Mouse (Mus musculus) megakaryocyte, embryonic 14.5 days (primary cell): ENCODE measurements around the gene Nxnl1. TPM values are rescaled to one million over a fixed set of nuclear protein-coding genes. Genes with fewer than 3 reads are reported as not detected.
A peak's percentile ranks its signal among the peaks of the same experiment; 100 is the strongest.

Experiments
- H3K27me3 ChIP-seq: replicated peaks from 2 replicates; pipeline ENCODE3; 2012; ENCODE audit warnings: inconsistent platforms
- H3K36me3 ChIP-seq: replicated peaks from 2 replicates; pipeline ENCODE3; 2012; ENCODE audit warnings: low read length, inconsistent platforms, mixed read lengths
- H3K4me1 ChIP-seq: 2 replicates; pipeline ENCODE4 v1.6.1; 2012; ENCODE audit warnings: inconsistent platforms
- H3K4me3 ChIP-seq: replicated peaks from 2 replicates; pipeline ENCODE3; 2012; ENCODE audit warnings: moderate library complexity, mild to moderate bottlenecking, inconsistent platforms
- H3K9me3 ChIP-seq: 2 replicates; pipeline ENCODE4 v1.6.1; 2012; ENCODE audit warnings: inconsistent platforms
- FLI1 ChIP-seq: IDR thresholded peaks from 2 replicates; pipeline ENCODE4 v1.6.1; 2012; ENCODE audit warnings: low read length, inconsistent platforms, mixed read lengths
- GATA1 ChIP-seq: IDR thresholded peaks from 3 replicates; pipeline ENCODE4 v1.6.1; 2012; ENCODE audit warnings: mixed read lengths, low read length, inconsistent platforms, borderline replicate concordance
- polyA plus RNA-seq: library from polyadenylated mRNA; stranded (reverse); fragments of >175 nt; gene quantifications from 2 replicates; pipeline ENCODE4 v1.2.3, GENCODE M21; 2012; ENCODE audit warnings: low replicate concordance; ENCODE audit not compliant: insufficient read depth

The Nxnl1 gene
- polyA plus RNA-seq, 1 experiment: not detected

- H3K36me3 ChIP-seq: no peaks in the 10 kb centered on the region
- TF ChIP-seq GATA1 (no peak), FLI1 (no peak)
- H3K4me3 ChIP-seq: peak overlapping the region; percentile 93
- peaks cover 55% of the 10 kb centered on the region for H3K27me3 ChIP-seq
- H3K9me3 ChIP-seq: peaks cover 3% of the 10 kb centered on the region; the same call in 1 of the 2 replicates
- peaks cover 50% of the 10 kb centered on the region for H3K4me1 ChIP-seq
Measured at GRCm38 (mm10) chr8:71569366-71570290, 3.2 kb upstream of the Nxnl1 start.

- H3K4me1 ChIP-seq: peaks cover 45% of the 10 kb centered on the region
- H3K27me3 ChIP-seq: peaks cover 61% of the 10 kb centered on the region
- H3K4me3 ChIP-seq: no peak overlapping the region
- peaks cover 9% of the 10 kb centered on the region for H3K9me3 ChIP-seq
- H3K36me3 ChIP-seq: peaks cover 2% of the 10 kb centered on the region
- TF ChIP-seq GATA1 (no peak), FLI1 (no peak)
Measured at GRCm38 (mm10) chr8:71568941-71569340, 2.5 kb upstream of the Nxnl1 start.

GRCm38 (mm10) chr8:71568387-71568937 is 2.1 kb upstream of the Nxnl1 start, which contains the start of gene Slc27a1:
TSS of gene Slc27a1 (plus strand) at chr8:71568882.
- Histone ChIP-seq H3K4me1 (peaks cover 45% of the 10 kb centered on the region), H3K4me3 (peak within 1 kb of the TSS; percentile 93), H3K9me3 (peaks cover 10% of the 10 kb centered on the region), H3K27me3 (peaks cover 62% of the 10 kb centered on the region), H3K36me3 (peaks cover 2% of the 10 kb centered on the region)
- TF ChIP-seq FLI1 (no peak), GATA1 (no peak)

GRCm38 (mm10) chr8:71567587-71567986 is 1.2 kb upstream of the Nxnl1 start:
- H3K36me3 ChIP-seq: peaks cover 2% of the 10 kb centered on the region
- H3K4me1 ChIP-seq: peaks cover 52% of the 10 kb centered on the region
- H3K9me3 ChIP-seq: peaks cover 10% of the 10 kb centered on the region
- H3K27me3 ChIP-seq: peaks cover 63% of the 10 kb centered on the region
- no peak overlapping the region for H3K4me3 ChIP-seq
- TF ChIP-seq GATA1 (no peak), FLI1 (no peak)

GRCm38 (mm10) chr8:71563992-71564391 is 2.4 kb downstream of the Nxnl1 start:
- peaks cover 43% of the 10 kb centered on the region for H3K27me3 ChIP-seq

GRCm38 (mm10) chr8:71562751-71563150 is 3.6 kb downstream of the Nxnl1 start:
- H3K27me3 ChIP-seq: peaks cover 46% of the 10 kb centered on the region

More at GRCm38 (mm10) chr8:71563992-71564391, 2.4 kb downstream of the Nxnl1 start:
- peaks cover 2% of the 10 kb centered on the region for H3K36me3 ChIP-seq
- peaks cover 10% of the 10 kb centered on the region for H3K9me3 ChIP-seq
- H3K4me1 ChIP-seq: peaks cover 60% of the 10 kb centered on the region
- no peak overlapping the region for H3K4me3 ChIP-seq
- TF ChIP-seq GATA1: no peak
- no peak for TF ChIP-seq FLI1

GRCm38 (mm10) chr8:71561401-71561800 is 5.0 kb downstream of the Nxnl1 start:
- Histone ChIP-seq H3K36me3 (peaks cover 2% of the 10 kb centered on the region), H3K27me3 (peaks cover 51% of the 10 kb centered on the region), H3K9me3 (peaks cover 10% of the 10 kb centered on the region), H3K4me1 (peaks cover 64% of the 10 kb centered on the region), H3K4me3 (no peak overlapping the region)
- TF ChIP-seq FLI1 (no peak), GATA1 (no peak)

More at GRCm38 (mm10) chr8:71562751-71563150, 3.6 kb downstream of the Nxnl1 start:
- peaks cover 10% of the 10 kb centered on the region for H3K9me3 ChIP-seq
- H3K4me1 ChIP-seq: peaks cover 63% of the 10 kb centered on the region
- H3K4me3 ChIP-seq: peak overlapping the region; percentile 90
- TF ChIP-seq FLI1: no peak
- TF ChIP-seq GATA1: no peak
- peaks cover 2% of the 10 kb centered on the region for H3K36me3 ChIP-seq

GRCm38 (mm10) chr8:71560765-71561164 is 5.6 kb downstream of the Nxnl1 start:
- Histone ChIP-seq H3K4me1 (peaks cover 66% of the 10 kb centered on the region), H3K27me3 (peaks cover 46% of the 10 kb centered on the region), H3K4me3 (no peak overlapping the region), H3K9me3 (peaks cover 10% of the 10 kb centered on the region), H3K36me3 (peaks cover 2% of the 10 kb centered on the region)
- TF ChIP-seq GATA1: no peak
- TF ChIP-seq FLI1: no peak

- Histone ChIP-seq H3K9me3 (peaks cover 10% of the 10 kb centered on the region), H3K4me3 (no peak overlapping the region), H3K36me3 (peaks cover 2% of the 10 kb centered on the region), H3K4me1 (peaks cover 73% of the 10 kb centered on the region), H3K27me3 (peaks cover 42% of the 10 kb centered on the region)
- TF ChIP-seq FLI1: no peak
- TF ChIP-seq GATA1: no peak
Measured at GRCm38 (mm10) chr8:71560071-71560470, 6.3 kb downstream of the Nxnl1 start.
